Mouse (Mus musculus): ENCODE measurements around the gene Rasa2.
"Not testable (repeated sequence)": the region's sequence is repeated elsewhere in the genome, so short reads cannot be mapped to it uniquely, and the experiment has no call there.

Rasa2 gene

GRCm38 (mm10) chr9:96529961-96530673, 101.3 kb downstream of the Rasa2 start:
- DNase-seq (ENCODE audit: low spot score in 2 of 2): no peak

GRCm38 (mm10) chr9:96526011-96526410, 105.4 kb downstream of the Rasa2 start:
- DNase-seq (ENCODE audit: low spot score in 2 of 2): no peak

- no peak for DNase-seq (ENCODE audit: low spot score in 2 of 2)
These were observed 106.4 kb downstream of the Rasa2 start, which contains the start of gene Gm28729 for GRCm38 (mm10) chr9:96524972-96525506. Gene Gm28729 (minus strand): TSS chr9:96525264.

- no peak for DNase-seq (ENCODE audit: low spot score in 2 of 2)
These were observed 108.3 kb downstream of the Rasa2 start for GRCm38 (mm10) chr9:96523148-96523547.

GRCm38 (mm10) chr9:96521574-96521973, 109.8 kb downstream of the Rasa2 start:
- not testable (repeated sequence) for DNase-seq (ENCODE audit: low spot score in 2 of 2)

- no peak for DNase-seq (ENCODE audit: low spot score in 2 of 2)
These were observed 114.0 kb downstream of the Rasa2 start for GRCm38 (mm10) chr9:96517429-96517828.

GRCm38 (mm10) chr9:96516806-96517205, 114.6 kb downstream of the Rasa2 start:
- no peak for DNase-seq (ENCODE audit: low spot score in 2 of 2)

- no peak for DNase-seq (ENCODE audit: low spot score in 2 of 2)
These were observed 115.7 kb downstream of the Rasa2 start for GRCm38 (mm10) chr9:96515737-96516136.

- DNase-seq (ENCODE audit: low spot score in 2 of 2): no peak
These were observed 117.1 kb downstream of the Rasa2 start for GRCm38 (mm10) chr9:96514278-96514677.

GRCm38 (mm10) chr9:96506011-96506498, 125.4 kb downstream of the Rasa2 start:
- DNase-seq (ENCODE audit: low spot score in 2 of 2): peak; percentile 23 to 42

- DNase-seq (ENCODE audit: low spot score in 2 of 2): no peak
These were observed 126.3 kb downstream of the Rasa2 start for GRCm38 (mm10) chr9:96505156-96505555.

GRCm38 (mm10) chr9:96504116-96504895, 127.1 kb downstream of the Rasa2 start:
- no peak for DNase-seq (ENCODE audit: low spot score in 2 of 2)

- no peak for DNase-seq (ENCODE audit: low spot score in 2 of 2)
These were observed 128.4 kb downstream of the Rasa2 start for GRCm38 (mm10) chr9:96502856-96503610.

GRCm38 (mm10) chr9:96501217-96501616, 130.2 kb downstream of the Rasa2 start:
- no peak for DNase-seq (ENCODE audit: low spot score in 2 of 2)

GRCm38 (mm10) chr9:96493212-96493611, 138.2 kb downstream of the Rasa2 start:
- DNase-seq (ENCODE audit: low spot score in 2 of 2): no peak

GRCm38 (mm10) chr9:96491810-96492209, 139.6 kb downstream of the Rasa2 start:
- DNase-seq (ENCODE audit: low spot score in 2 of 2): peak in 1 of 2 experiments; percentile 17

All from frontal cortex, postnatal 10 days (tissue).